Mouse (Mus musculus) cerebellum, adult 9-10 months (tissue): Measurements from ENCODE around the gene Lonp1.
A peak's percentile ranks its signal among the peaks of the same experiment; 100 is the strongest.
"Not testable (repeated sequence)": the region's sequence is repeated elsewhere in the genome, so short reads cannot be mapped to it uniquely, and the experiment has no call there.

ENCODE experiments used
- DNase-seq: peaks from one replicate; pipeline ENCODE4 v3.0.0; 2022

Gene Lonp1

DNA sequence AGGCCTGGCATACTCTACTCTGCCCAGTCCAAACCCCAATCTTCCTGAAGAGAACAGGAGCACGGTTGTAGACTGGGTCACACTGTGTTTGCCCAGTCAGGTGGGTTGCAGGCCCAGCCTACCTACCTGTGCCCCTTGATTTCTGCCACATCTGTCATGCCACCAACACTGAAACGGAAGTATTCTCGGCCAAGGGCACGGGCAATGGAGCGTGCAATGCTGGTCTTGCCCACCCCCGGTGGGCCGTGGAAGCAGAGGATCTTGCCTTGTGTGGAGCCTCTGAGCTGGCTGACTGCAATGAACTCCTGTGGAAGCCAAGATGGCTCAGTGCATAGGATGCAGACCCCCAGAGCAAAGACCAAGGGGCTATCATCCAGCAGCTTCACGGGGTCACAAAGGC, 9.1 kb downstream of the Lonp1 start:
- peak; percentile 11 for DNase-seq

- no peak for DNase-seq
These were observed 10.0 kb downstream of the Lonp1 start for GRCm38 (mm10) chr17:56616725-56617124.

DNA sequence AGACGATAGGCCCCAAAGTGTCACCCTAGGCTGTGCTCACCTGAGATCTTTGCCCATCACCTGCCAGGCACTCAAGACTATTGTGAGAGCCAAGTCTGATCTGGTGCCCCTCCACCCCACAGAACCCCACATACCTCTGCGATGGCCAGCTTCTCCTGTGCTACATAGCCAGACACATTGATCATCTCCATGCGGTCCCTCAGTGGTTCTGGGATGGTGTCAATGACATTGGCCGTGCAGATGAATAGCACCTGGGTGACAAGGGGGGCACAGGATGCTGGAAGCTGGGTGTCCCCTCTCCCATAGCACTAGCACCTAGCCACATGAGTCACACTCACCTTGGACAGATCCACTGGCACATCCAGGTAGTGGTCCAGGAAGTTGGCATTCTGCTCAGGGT, 10.9 kb downstream of the Lonp1 start:
- DNase-seq = peak; percentile 37

GRCm38 (mm10) chr17:56615136-56615784, 11.4 kb downstream of the Lonp1 start:
- peak; percentile 47 for DNase-seq

DNA sequence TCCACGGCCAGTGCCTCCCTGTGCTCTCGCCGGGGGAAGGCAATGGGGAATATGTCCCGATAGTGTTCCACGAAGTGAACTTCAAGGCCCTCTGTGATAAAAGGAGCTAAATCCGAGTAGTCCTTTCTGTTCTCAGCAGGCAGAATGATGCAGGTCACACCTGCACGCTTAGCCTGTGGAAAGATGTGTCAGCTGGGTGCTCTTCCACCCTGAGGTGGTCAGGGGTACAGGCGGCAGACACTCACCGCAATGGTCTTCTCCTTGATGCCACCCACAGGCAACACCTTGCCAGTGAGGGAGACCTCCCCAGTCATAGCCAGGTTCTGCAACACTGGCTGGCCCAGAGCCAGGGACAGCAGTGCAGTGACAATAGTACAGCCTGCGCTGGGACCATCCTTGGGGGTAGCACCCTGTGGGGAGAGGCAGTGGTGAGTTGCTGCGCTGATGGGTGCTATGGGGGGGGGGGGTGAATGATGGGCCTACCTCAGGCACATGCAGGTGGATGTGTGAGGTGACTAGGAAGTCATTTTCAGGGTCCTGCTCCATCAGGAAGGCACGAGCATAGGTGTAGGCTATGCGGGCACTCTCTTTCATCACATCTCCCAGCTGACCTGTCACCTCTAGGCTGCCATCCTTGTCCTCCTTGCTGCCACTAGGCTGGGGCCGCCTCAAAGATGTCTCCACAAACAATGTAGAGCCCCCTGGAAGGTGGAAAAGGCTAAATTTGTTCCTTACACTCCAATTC, 12.1 kb downstream of the Lonp1 start:
- peak; percentile 55 for DNase-seq

- DNase-seq = peak; percentile 58
These were observed 12.8 kb downstream of the Lonp1 start for GRCm38 (mm10) chr17:56613893-56614292.

DNA sequence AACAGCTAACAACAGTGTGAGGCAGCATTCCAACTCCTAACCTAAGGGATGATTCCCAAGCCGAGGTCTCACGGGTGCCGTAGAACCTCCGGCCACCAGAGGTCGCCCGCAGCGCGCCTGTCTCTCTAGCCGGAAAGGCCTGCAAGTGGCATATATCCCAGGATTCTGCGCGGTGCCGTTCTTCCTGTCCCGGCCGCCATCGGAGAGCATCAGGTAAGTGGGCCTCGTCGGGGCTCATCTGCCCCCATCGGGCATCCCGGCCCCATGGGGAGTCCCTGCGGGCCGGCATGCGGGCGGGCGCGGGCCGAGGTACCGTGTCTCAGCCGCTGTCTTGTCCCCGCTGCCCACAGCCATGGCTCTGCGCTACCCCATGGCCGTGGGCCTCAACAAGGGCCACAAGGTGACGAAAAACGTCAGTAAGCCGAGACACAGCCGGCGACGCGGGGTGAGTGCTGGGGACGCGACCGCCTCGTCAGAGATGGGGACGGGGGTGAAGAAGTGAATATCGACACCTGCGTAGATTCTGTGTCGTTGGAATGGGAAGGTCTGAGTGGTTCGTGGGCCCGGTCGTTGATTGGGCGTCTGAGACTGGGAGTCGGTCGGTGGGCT, 13.3 kb downstream of the Lonp1 start, which contains the start of gene Rpl36:
Rpl36 (plus strand) TSS at position 181 of the 609 bp plus-strand sequence.
- DNase-seq = peak; percentile 97

GRCm38 (mm10) chr17:56612565-56612939, 14.1 kb downstream of the Lonp1 start:
- not testable (repeated sequence) for DNase-seq

DNA sequence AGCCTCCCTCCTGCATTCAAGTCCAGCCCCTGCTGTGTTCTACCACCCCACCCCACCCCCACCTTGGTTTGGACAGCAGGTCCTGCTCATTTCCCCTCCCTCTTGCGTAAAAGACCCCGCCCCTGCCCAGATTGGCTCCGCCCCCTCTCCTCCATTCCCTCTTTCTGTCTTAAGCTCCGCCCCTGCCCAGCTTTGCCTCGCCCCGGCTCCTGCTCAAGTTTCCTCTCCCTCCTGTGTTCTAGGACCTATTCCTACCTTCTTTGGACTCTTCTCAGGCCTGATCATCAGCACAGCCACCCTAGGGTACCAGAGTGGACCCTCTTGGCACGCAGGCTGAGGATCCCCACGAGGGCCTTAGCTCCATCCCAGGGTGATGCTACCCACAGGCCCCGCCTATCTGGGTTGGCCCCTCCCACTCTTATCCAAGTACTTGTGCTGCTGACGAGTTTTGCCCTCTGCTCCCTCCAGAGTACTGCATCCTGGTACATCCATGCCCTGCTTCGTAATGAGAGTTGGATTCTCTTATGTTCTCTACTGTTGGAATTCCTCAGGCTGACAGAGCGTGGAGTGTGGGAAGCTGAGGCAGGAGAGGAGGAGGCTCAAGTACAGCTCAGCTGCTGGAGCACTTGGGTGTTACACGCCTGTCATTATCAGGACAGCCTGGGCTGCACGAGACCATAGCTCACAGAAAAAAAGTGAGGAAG, 14.7 kb downstream of the Lonp1 start:
- peak; percentile 74 for DNase-seq

GRCm38 (mm10) chr17:56611323-56611722, 15.4 kb downstream of the Lonp1 start:
- peak; percentile 64 for DNase-seq

GRCm38 (mm10) chr17:56609452-56610171, 17.1 kb downstream of the Lonp1 start, which contains the start of gene 2410015M20Rik:
2410015M20Rik (minus strand) TSS chr17:56609771.
- DNase-seq = peak; percentile 99

- peak; percentile 65 for DNase-seq
These were observed 18.0 kb downstream of the Lonp1 start for GRCm38 (mm10) chr17:56608699-56609098.

DNA sequence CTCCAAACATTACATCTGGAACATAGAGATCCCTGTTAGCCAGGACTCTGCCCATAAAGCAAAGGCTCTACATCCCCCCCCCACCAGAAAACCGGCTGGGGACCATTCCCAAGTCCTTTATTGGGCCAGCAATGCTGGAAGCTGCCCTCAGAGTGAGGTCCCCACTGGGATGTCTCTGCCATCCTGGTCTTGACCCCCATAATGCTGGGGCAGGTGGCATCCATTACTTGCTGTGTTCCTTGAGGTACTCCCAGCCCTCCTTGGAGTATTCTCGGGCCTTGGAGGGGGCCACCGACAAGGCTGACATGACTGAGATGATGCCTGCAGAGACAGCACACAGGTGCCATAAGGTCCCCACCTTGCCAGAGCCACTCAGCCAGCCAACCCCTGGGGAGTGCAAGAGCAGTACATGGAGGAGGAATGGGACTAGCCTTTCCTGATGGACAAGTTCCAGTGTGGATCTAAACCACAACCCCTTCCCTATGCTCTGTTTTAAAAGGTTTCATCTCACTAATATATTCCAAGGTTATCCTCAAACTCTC, 19.1 kb downstream of the Lonp1 start:
- peak; percentile 55 for DNase-seq

DNA sequence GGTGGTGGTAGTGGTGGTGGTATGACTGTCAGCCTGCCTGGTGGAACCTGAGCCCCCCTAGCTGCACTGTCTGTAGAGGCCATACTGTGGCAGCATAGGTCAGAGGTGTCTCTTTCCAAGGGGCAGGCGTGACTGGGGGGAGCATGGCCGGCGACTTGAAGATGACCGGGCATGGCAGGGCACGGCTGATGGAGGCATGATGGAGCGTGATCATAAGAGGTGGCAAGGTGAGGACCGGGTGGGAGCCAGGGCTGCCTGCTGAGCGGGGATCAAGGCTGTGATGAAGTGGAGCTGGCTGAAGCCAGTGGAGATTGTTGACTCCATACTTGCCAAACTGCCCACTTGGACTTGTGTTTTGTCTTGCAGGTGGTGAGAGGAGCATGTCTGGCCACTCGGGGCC, 21.3 kb downstream of the Lonp1 start:
- DNase-seq = no peak

GRCm38 (mm10) chr17:56604422-56604821, 22.3 kb downstream of the Lonp1 start:
- DNase-seq = no peak

DNA sequence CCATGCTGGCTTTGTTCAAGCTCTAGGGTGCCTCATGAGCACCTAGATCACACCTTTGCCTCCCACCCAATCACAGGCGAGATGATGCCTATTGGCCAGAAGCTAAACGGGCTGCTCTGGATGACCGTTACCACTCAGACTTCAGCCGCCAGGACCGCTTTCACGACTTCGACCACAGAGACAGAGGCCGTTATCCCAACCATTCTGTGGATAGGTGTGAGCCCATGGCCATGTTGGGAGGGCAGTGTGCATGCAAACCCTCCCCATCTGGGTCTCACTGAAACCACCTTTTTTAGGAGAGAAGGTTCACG, 22.7 kb downstream of the Lonp1 start:
- DNase-seq = no peak

DNA sequence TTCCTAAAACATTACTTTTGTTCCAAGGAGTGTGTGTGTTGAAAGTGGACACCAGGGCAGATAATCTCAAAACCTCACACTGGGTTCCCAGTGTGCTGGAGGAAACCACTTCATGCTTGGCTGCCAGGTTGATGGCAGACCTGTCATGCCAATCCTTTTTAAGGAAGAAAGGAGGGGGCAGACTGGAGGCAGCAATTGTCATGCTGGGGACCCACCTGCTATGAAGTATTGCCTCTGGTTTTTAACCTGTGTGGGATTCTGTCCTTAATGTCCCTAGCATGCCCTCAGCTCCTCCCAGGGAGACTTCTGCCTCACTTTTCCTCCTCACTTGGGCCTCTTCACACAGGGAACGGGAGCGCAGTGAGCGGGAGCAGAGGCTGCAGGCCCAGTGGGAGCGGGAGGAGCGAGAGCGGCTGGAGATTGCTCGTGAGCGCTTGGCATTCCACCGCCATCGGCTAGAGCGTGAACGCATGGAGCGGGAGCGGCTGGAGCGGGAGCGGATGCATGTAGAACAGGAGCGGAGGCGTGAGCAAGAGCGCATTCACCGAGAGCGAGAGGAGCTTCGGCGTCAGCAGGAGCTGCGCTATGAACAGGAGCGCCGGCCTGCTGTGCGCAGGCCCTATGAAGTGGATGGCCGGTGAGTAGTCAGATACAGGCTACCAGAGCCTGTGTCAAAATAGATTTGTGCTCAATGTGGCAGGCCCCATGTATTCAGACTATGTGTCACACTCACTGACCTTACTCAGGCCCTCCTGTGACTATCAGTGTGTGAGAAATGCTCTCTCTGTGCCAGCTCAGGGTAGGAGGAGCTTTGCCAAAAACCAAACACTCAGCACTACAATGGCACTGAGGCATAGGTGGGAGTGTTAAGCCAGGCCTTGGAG, 23.3 kb downstream of the Lonp1 start:
- peak; percentile 53 for DNase-seq

DNA sequence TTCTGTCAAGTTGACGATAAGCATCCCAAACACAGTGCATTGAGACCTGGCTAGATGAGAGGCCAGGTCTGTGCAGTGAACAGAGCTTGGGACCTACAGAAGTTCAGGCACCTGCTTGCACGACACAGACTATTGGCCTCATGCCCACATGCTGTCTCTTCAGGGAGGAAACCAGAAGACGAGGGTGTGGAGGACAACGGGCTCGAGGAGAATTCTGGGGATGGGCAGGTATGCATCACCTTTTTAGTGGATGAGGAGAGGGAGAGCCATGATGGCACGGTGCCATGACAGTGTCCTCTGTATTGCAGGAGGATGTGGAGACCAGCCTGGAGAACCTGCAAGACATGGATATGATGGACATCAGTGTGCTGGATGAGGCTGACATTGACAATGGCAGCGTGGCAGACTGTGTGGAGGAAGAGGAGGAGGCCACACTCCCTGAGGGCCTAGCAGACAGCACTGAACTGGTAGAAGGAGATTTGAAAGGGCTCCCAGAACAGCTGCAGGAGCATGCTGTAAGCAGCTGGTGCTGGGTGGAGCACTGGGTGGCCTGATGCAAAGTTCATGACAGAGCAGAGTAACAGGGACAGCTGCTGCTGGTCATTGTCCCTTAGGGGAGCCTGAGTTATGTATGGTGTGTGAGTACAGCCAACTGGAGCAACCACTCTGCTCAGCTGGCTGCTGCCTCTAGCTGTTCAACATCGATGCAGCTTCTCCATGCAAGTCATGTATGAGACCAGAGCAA, 33.0 kb downstream of the Lonp1 start:
- no peak for DNase-seq

- no peak for DNase-seq
These were observed 34.1 kb downstream of the Lonp1 start for GRCm38 (mm10) chr17:56592553-56592952.

- no peak for DNase-seq
These were observed 37.8 kb downstream of the Lonp1 start for GRCm38 (mm10) chr17:56588921-56589320.

DNA sequence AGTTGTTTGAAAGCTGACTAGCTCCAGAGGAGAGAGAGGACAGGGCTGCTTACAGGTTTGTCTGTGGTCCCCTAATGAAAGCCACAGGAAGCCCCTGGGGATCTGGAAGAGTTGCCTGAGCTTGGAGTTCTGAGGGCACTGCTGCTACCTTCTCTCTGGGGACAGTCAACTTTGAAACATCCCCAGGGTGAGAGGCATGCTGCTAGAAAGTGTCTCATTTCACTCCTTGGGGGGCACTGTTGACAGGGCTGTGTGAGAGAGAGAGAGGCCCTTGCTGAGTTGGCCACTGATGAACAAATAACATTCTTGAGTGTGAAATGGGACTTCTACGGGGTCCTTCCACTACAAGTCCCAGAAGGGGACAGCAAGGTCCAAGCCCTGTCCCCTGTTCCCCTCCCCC, 38.9 kb downstream of the Lonp1 start:
- DNase-seq = no peak
